Mouse (Mus musculus) mature B cell (primary cell): ENCODE measurements around the gene Fbxl13.

ENCODE experiments used
- in situ Hi-C: fragments of 300-500 bp; cut with MboI; formaldehyde crosslinking; loops from 2 replicates; pipeline ENCODE4 v1.14.3; 2019

Gene Fbxl13

DNA sequence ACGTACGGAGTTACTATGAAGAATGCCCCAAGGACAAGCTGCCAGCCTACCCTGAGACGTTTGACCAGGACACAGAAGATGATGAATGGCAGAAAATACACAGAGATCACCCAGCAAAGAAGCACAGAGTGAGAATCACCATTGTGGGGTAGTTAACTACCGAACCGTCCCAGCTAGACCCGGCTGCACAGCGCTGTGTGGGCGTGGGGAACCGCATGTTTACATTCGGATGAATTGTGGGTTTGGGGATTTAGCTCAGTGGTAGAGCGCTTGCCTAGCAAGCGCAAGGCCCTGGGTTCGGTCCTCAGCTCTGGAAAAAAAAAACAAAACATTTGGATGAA, 70.3 kb downstream of the Fbxl13 start:
- in situ Hi-C loops: loop anchor here (25.0 kb wide), 2 partner anchors 138 to 263 kb away; no protein-coding TSS in a partner anchor

DNA sequence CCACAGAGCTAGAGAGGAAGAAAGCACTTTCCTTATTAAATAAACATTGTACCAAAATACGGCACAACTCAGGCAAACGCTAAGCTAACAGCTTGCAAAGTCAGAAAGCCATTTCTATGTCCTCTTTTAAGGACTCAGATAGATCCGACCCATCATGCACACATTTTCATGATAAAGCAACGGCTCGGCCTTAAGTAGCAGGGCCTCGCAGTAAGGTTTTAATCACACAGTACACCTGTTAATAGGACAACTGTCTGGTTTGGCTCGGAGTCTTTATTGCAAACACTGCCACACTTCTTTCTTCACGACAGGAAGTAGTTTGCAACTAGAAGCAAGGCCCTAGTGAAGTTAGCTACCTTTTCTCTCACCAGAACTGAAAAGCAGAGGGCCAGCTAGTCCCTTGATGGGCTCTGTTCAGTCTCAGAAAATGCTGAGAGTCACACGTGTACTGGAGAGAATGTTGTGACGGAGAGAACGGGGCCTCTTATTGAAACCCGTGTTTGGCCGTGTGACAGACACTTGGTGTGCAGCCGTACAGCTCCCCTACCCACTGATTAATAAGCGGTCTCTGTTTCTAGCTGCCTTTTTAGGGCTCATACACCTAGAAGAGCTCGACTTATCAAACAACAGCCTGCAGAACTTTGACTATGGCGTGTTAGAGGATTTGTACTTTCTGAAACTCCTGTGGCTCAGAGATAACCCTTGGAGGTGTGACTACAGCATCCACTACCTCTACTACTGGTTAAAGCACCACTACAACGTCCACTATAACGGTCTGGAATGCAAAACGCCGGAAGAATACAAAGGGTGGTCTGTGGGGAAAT, 70.8 kb downstream of the Fbxl13 start:
- in situ Hi-C loops: loop anchor here (25.0 kb wide), 2 partner anchors 137 to 262 kb away; no protein-coding TSS in a partner anchor

DNA sequence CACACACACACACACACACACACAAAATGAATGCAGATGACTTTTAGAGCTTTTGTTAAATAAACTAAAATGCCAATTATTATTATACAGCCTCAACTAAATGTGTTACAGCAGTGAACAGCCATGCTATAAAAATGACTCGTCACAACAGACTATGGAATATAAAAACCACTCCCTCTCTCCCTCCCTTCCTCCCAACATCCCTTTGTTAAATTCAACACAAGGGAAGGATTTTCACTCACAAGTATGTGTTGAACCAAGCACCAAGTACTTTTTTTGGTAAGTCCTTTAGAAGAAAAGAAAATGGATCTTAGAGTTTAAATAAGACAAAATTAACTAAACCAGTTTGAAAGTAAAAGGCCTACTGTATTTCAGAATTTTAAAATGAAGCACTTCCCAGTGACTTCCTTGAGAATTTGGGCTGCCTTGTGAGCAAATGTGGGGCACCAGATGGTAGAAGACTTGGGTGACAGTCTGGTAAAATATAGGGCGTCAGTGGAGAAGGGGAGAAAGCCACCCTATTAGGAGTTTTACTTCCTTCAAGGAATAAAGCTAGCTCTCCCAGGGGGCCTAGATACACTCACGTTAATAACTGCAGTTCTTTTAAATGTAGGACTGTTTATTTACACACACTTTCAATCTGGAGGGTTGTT, 72.5 kb downstream of the Fbxl13 start:
- in situ Hi-C loops: no loop called here

DNA sequence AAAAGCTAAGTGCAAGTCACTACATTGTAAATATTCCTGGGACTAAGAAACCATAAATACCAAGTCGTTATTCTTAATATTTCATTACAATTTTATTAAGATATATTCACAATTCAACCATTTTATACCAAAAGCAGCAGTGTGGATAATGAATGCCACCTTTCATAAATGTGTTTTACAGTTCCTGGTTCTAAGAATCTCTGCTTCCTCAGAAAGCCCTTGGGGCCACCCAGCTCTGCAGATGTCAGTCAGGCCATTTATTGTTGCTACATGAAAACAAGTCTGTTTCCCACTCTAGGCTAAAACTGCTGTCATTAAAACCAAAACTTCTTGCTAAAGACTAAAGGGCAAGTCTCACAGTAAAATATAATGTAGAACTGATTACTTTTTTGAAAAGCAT, 77.7 kb downstream of the Fbxl13 start:
- in situ Hi-C loops: no loop called here

DNA sequence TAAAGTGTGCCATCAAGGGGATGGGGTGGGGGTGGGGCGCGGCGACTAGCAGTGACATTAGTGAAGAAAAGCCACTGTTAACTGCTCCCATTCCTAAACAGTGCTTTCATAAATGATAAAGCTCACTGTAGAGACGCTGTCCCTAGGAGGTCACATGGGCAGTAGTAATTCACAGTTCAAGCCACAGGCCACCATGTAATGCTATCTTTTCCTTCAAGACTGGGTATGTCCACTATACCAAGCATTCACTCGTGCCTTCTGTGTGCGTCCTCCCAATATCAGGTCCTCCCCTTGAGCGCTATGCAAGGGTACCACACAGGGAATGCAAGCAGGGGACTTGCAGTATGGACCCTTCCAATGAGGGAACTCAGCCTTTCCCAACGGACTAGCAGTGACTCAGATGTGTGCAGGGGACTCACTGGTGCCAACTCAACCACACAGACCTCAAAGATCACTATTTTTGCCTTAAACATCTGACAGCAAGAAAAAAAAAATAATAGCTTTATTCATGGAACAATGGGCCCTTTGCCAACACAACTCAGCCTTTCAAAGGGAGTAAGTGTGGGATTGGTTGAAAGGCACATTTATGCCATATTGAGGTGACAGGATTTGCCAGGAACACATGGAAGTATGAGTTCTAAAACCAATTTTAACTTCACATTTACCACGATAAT, 79.9 kb downstream of the Fbxl13 start:
- in situ Hi-C loops: no loop called here

DNA sequence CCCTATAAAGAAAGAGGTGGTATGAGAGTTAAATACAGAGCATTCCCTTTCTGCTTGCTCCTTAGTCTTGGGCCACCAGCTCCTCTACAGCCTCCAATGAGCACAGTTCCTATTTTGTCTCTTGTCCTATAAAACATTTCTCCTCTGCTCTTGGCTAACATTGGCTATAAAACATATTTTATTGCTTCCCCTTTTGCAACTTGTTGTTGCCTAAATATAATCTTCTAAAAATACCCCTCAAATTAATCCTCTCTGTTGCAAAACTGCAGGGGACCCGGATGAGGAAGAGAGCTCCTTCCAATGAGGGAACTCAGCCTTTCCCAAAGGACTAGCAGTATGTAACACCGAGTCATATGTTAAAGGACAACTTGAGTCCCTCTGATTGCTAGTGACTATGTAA, 81.5 kb downstream of the Fbxl13 start:
- in situ Hi-C loops: no loop called here

DNA sequence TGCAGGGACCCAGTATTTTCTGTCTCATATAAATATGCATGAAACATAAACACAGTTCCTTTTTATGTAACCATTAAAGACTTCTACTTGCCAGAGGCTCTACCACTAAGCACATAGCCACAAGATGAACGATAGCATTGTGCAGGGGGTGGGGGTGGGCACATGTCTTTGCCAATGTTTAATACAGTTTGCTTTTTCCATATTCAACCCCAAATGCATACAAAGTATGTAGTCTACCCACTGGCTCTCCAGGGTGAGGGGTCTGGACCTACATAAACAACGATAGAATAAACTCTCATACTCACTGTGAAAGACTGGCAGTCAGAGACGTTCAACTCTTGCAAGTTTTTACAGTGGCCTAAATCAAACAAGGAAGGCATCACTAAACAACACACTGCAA, 88.9 kb downstream of the Fbxl13 start:
- in situ Hi-C loops: no loop called here

DNA sequence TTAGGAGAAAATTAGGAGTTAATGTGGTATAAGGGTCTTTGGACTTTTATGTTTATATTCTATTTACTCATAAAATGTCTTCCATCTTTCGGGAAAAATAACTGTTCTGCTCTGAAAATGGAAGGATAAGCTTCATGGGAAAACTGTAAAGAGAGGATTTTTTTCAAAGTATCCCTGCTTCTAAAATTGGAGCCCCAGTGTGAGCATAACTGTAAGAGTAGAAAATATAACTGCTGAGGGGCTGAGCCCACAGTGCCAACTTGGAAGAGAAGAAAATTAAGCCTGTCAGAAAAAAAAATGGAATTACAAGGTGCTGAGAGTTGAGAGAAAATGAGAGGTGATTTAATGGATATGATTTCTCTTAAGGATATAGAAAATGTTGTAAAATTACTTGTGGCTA, 90.7 kb downstream of the Fbxl13 start:
- in situ Hi-C loops: no loop called here

DNA sequence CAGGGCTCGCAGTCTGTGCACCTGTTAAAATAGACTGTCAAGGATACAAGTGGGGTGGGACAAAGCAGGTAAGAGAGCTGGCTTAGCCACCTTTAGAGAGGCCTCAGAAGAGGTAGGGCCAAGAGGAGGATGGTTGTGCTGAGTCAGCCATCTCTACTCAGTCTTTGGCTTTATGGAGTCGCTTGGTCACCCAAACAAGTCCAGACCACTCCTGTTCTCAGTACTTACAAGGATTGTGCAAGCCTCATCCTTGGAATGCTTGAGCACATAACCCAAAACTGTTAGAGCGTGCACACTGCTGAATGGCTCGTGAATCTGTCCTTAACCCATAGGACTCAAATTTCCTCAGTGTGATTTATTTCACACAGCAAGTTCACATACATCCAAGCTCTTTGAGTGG, 91.7 kb downstream of the Fbxl13 start:
- in situ Hi-C loops: no loop called here

DNA sequence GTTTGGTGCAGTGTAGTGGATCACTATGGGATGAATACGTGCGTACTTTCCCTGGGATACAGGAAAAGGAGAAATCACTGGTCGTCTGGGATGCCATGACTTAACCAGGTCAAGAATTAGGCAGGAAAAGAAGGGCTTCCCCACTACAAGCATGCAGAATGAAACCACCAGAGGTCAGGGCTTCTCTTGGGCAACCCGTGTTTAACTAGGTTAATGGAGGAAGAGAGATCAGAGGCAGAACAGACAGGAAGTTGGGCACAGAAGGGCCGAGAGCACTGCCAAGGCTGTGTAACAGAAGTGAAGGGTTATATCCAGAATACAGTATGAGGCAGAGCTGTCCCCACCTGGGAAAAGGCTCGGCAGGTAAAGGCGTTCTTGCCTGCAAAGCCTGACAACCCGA, 98.4 kb downstream of the Fbxl13 start:
- in situ Hi-C loops: no loop called here

DNA sequence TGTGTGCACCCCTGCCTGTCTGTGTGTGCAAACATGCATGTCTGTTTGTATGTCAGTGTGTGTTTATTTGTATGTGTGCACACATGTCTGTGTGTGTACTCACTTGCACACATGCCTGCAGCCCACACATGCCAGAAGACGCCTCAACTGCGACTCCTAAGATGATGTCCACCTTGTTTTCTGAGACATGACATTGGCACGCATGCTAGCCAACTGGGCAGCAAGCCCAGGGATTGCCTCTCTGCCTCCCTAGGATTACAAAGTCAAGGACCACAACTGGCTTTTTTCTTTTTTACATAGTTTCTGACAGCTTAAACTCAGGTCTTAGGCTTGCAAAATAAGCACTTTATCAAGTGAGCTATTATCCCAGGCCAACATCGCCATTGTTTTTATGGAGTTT, 99.6 kb downstream of the Fbxl13 start:
- in situ Hi-C loops: no loop called here

DNA sequence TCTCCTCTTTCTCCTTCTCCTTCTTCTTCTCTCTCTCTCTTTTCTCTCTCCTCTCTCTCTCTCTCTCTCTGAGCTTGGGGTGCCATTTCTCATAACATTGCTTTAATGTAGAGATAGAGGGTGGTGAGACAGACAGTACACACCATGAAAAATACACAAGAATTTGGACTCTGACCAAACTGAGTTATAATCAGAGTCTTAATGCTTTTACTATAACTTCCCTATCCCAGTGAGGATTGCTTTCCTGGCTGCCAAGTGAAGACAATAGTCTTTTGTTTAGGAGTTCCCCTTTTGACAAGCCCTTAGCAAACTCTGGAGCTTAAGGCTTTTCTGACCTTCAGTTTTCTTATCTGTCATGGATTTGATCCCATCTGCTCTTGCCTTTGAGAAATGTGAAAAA, 100.2 kb downstream of the Fbxl13 start:
- in situ Hi-C loops: no loop called here

DNA sequence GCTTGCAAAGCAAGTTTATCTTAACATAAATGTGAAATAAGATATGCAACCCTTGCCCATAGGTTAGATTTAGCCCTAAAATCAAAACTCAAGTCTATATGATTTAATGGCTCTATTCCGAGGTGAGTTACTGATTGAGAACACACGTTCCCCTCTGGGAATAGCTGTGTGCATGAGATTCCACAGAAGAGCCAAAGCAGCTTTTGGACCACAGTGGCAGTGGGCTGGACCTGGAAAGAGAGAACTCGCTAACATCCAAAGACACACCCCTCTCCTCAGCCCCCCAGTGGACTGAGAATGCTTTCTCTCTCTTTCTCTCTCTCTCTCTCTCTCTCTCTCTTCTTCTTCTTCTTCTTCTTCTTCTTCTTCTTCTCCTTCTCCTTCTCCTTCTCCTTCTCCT, 100.6 kb downstream of the Fbxl13 start:
- in situ Hi-C loops: no loop called here

DNA sequence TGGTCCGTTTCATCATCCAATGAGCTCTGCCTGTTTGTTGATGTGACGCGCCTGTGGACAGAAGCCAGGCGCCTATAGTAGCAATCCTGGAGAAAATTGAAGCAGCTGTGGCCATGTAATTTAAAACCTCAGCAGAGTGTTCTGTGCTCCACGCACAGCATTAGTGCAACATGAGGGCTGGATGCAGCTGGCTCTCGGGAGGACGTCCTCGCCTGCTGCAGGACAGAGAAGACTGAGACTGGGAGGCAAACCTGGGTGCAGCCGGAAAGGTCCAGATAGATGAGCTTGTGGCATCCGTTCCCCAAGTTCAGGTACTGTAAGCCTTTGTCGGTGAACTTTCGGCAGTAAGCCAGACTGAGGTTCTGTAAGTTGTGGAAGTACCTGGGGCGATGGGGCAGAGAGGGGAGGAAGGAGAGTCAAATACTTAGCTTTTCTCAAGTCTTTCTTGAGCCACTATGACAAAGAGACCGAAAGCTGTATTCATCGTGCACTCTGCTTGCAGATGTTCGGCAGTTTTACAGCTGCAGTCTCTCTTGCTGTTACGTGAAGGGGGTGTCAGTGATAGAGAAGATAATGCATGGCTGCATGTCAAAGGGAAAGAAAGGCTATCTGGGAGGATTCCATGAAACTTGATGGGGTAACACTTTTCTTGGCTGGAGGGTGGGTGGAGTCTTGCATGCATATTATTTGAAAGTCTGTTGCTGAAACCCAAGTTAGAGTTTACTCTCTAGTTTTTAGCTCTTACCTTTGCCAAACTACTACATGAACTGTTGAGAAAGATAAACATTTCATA, 101.8 kb downstream of the Fbxl13 start, which contains the start of gene Lrrc17:
Gene Lrrc17 (plus strand): TSS at position 151 of the 793 bp plus-strand sequence.
- in situ Hi-C loops: no loop called here

DNA sequence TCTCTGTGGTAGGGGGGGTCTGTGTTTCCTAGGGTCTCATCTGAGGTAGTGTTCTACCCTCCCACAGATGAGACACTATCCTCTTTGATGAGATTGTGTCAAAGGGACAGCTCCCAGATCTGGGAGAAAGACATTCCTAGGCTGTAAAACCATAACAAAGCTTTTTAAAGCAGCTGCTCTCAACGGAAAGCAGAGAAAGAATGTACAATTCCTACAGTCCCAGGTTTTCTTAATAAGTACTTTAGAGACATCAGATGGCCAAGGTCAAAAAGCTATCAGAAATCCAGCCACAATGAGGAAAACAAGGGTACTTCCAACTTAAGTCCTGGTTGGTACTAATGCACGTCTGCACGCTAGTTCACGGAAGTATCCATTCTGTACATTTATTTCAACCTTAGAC, 103.2 kb downstream of the Fbxl13 start:
- in situ Hi-C loops: no loop called here

DNA sequence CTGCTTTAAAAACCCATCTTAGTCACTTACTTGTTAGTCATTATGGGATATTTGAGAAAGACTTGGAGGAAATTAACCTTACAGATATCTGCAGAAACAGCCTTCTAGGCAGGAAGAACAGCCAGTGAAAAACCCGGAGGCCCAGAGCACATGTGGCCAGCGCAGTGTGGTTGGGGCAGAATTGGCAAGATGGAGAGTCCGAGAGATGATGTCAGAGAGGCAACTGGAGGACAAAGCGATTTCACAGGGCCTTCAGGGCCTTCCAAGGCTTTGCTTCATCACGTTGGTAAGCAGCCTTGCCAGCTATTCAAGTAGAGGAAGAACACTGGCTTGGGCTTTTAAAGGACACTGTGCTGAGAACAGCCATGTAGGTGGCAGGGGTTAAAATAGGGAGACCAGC, 112.5 kb downstream of the Fbxl13 start:
- in situ Hi-C loops: no loop called here

DNA sequence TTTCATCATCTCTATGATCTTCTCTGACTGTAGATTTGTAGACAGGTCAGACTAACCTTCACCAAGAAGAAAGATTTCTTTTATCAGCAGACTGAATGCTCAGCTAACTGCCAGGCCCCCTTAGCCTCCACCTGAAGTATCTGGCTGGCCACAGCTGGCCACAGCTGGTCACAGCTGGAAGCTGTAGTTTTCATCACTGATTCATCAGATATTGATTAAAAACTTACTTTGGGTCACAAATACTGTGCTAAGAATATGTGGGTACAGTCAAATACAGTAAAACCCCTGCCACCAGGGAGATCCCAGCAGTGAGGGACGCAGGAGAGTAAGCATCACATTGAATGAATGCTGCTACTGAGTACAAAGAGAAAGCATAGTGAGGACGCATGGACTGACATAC, 113.3 kb downstream of the Fbxl13 start:
- in situ Hi-C loops: no loop called here

DNA sequence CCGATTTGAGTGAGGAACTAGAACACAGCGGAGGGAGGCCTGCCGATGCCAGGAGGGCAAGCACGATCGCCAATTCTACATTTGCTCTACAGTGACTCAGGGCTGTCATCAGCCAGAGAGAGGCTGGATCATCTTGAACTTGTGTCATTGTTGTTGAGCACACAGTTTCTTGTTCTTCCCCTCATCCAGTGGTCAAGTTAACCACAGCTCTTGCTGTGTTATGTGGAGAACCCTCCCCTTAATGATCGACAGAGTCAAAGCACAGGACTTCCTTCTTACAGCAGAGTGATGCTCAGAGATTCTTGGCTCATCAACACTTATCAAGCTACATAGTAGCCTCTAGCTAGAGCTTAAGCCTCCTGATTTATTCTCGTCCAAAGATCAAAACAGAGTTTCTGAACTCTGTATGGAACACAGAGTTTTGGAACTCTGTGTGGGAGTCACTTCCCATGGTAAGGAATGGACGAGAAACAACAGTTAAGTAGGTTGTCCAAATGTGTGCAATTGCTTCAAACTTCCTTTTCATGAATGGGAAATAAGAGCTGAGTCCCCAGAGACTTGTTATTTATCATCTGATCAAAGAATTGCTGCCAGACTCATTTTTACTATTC, 116.2 kb downstream of the Fbxl13 start:
- in situ Hi-C loops: no loop called here

DNA sequence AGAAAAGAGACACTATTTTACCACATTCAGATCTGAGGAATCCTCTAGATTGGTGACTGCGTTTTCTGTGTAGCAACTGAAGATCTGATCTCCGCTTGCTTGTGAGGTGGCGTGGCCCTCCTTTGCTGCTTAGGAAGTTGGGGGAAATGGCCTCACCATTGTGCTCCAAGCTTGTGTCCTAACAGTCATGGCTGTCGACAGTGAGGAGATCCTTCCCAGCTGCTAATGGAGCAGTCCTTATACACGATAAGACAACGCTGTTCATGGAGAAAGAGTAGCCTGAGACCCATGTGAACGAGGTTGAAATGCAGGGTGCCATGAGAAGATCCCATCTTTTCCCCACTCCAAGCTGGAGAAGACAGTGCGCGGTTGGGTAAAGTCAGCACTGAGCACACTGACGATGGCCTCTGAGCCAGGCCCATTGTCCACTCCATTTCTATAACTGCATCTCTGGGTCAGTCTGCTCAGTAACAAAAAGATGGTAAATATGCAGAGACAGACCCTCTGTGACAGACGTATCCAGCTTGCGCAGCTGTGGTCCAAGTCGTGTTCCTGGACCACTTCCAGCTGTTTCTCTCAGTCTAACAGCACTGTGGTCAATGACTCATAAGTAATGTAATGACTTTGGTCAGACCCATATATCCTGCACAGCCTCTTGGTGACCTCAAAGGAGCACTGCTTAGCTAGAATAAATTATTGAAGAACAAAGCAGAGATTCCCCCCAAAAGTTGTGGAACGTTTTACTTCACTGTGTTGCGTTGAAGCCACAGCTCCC, 117.2 kb downstream of the Fbxl13 start:
- in situ Hi-C loops: no loop called here

DNA sequence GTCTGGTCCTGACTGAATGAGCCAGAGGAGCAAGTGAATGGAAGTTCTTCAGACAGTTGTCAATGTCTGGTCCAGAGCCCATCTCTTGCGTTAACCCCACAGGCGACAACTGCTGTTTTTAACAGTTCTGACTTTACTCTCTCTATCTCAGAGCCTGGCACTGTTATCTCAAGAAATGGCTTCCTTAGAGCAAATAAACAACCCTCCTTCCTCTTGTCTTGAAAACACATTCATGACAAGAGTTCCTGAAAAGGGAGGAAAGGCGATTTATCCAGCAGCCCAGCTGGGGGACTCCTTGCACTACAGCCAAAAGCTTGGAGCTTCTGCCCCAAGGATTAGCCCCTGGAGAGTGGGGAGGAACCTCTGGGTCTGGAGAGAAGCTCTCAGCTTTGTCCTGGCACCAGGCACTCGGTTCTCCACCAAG, 117.9 kb downstream of the Fbxl13 start:
- in situ Hi-C loops: no loop called here
